In the genomic region with DNA sequence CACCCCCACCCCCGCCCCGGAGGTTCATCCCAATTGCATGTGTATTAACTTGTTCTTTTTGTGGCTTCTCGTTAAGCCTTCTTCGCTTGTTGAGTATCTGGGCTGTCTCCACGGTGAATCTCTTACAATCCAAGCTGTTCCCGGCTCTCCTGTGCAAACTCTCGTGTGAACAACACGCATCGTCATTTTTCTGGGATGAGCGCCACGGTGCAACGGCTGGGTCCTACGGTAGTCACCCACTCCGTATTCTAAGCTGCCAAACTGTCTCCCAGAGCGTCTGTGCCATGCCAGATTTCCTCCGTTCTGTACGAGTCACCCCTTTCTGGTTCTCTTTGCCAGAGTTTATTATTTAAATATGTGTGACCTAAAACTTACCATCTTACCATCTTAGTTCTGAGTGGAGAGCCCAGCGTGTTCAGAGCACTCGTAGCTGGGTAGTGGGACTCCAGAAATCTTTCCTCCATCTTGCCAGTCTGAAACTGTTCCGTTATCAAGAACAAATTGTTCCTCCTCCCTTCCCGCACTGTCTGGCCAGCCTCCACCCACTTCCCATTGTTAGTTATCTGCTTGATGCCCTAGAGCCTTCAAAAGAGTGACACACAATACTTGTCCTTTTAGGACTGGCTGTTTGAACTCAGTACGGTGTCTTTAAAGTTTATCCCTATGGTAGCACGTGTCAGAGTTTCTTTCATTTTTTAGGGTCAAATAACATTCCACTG, we compare ENCODE assay signal across 9 mouse cellular contexts.
DNase-seq lines count a peak whose midpoint lies in the region; ATAC-seq and TF ChIP-seq lines count a peak whose summit lies in the region.
"Had no signal": no experiment of that assay in that cellular context is flagged by ENCODE, and none has a peak within 500 bp of the region (broad histone marks: within the 10 kb centered on the region; RNA-seq: fewer than 3 reads in every experiment).

No protein-coding gene starts in this region.

- no peak overlapping the region for H3K27ac ChIP-seq in hindbrain, postnatal 0 days
- H3K27ac ChIP-seq in hindbrain, embryonic 14.5 days = no peak overlapping the region
- no peak overlapping the region for H3K27ac ChIP-seq in liver, embryonic 11.5 days (ENCODE audit: low read depth, low read length)
- no peak overlapping the region for H3K27ac ChIP-seq in kidney, embryonic 15.5 days
- H3K27ac ChIP-seq: limb, embryonic 12.5 days had no signal

- DNase-seq in hindbrain, postnatal 0 days (ENCODE audit: low spot score) = peak; percentile 58
- DNase-seq in hindbrain, embryonic 14.5 days (ENCODE audit: low spot score) = no peak
- DNase-seq in frontal cortex, postnatal 10 days (ENCODE audit: low spot score in 2 of 2) = peak; percentile 59 to 80
- peak; percentile 75 to 85 for DNase-seq in left cerebral cortex, postnatal 10 days (ENCODE audit: extremely low spot score in 1 of 2, low spot score in 2 of 2)
- DNase-seq in right cerebral cortex, postnatal 25 days = peak; percentile 86
- no peak for DNase-seq in liver, embryonic 11.5 days (ENCODE audit: low spot score)

- intact Hi-C loops in left cerebral cortex, postnatal 10 days (cut with DNase I) = no loop called here

- H3K9ac ChIP-seq in hindbrain, postnatal 0 days (replicated peaks; ENCODE audit: low read length) = no peak overlapping the region
- H3K9ac ChIP-seq in hindbrain, embryonic 14.5 days = no peak overlapping the region
- no peak overlapping the region for H3K9ac ChIP-seq in liver, embryonic 11.5 days (ENCODE audit: low read depth, low read length)
- no peak overlapping the region for H3K9ac ChIP-seq in kidney, embryonic 15.5 days
- H3K9ac ChIP-seq: limb, embryonic 12.5 days had no signal

- H3K4me3 ChIP-seq in hindbrain, postnatal 0 days (ENCODE audit: low read length) = no peak overlapping the region
- H3K4me3 ChIP-seq in hindbrain, embryonic 14.5 days (replicated peaks; ENCODE audit: low read length) = no peak overlapping the region
- no peak overlapping the region for H3K4me3 ChIP-seq in liver, embryonic 11.5 days (ENCODE audit: low read depth, low read length)
- no peak overlapping the region for H3K4me3 ChIP-seq in kidney, embryonic 15.5 days (replicated peaks)
- H3K4me3 ChIP-seq: limb, embryonic 12.5 days had no signal

- no peaks in the 10 kb centered on the region for H3K36me3 ChIP-seq in hindbrain, postnatal 0 days (ENCODE audit: insufficient read depth, low read length)
- no peaks in the 10 kb centered on the region for H3K36me3 ChIP-seq in hindbrain, embryonic 14.5 days (replicated peaks; ENCODE audit: control insufficient read depth, insufficient read depth)
- H3K36me3 ChIP-seq in liver, embryonic 11.5 days (ENCODE audit: control insufficient read depth, insufficient read depth, low read length) = no peaks in the 10 kb centered on the region
- no peaks in the 10 kb centered on the region for H3K36me3 ChIP-seq in kidney, embryonic 15.5 days
- H3K36me3 ChIP-seq: limb, embryonic 12.5 days had no signal

- WGBS in hindbrain, postnatal 0 days = 64% methylated on average over 23 of the region's 23 CpGs
- 81% methylated on average over 23 of the region's 23 CpGs for WGBS in hindbrain, embryonic 14.5 days
- WGBS in liver, embryonic 11.5 days = 76% methylated on average over 23 of the region's 23 CpGs
- 90% methylated on average over 23 of the region's 23 CpGs for WGBS in kidney, embryonic 15.5 days

- no peaks in the 10 kb centered on the region for H3K4me1 ChIP-seq in hindbrain, postnatal 0 days (ENCODE audit: insufficient read depth, low read length)
- no peaks in the 10 kb centered on the region for H3K4me1 ChIP-seq in hindbrain, embryonic 14.5 days (replicated peaks; ENCODE audit: control insufficient read depth, insufficient read depth, low read length)
- H3K4me1 ChIP-seq in liver, embryonic 11.5 days (replicated peaks; ENCODE audit: control insufficient read depth, insufficient read depth, low read length) = no peaks in the 10 kb centered on the region
- no peaks in the 10 kb centered on the region for H3K4me1 ChIP-seq in kidney, embryonic 15.5 days
- H3K4me1 ChIP-seq: limb, embryonic 12.5 days had no signal

- TF ChIP-seq CTCF in hindbrain, postnatal 0 days (IDR thresholded peaks at IDR 0.05; ENCODE audit: low read depth) = no peak

- H3K27me3 ChIP-seq in hindbrain, postnatal 0 days (ENCODE audit: insufficient read depth, low read length) = no peaks in the 10 kb centered on the region
- no peaks in the 10 kb centered on the region for H3K27me3 ChIP-seq in hindbrain, embryonic 14.5 days (ENCODE audit: control insufficient read depth, insufficient read depth, low read length)
- no peaks in the 10 kb centered on the region for H3K27me3 ChIP-seq in liver, embryonic 11.5 days (replicated peaks; ENCODE audit: control insufficient read depth, insufficient read depth, low read length)
- H3K27me3 ChIP-seq in kidney, embryonic 15.5 days = no peaks in the 10 kb centered on the region
- H3K27me3 ChIP-seq: limb, embryonic 12.5 days had no signal

- peak; percentile 67; the same call in 1 of the 2 replicates for ATAC-seq in hindbrain, postnatal 0 days
- no peak for ATAC-seq in hindbrain, embryonic 14.5 days (ENCODE audit: low FRiP score)
- ATAC-seq in megakaryocyte, adult 5-6 weeks (ENCODE audit: poor library complexity, severe bottlenecking) = no peak
- no peak for ATAC-seq in liver, embryonic 11.5 days (replicated peaks; ENCODE audit: low FRiP score)
- ATAC-seq in kidney, embryonic 15.5 days (replicated peaks; ENCODE audit: low FRiP score) = no peak

- H3K4me2 ChIP-seq in hindbrain, postnatal 0 days (ENCODE audit: low read depth, low read length) = peak overlapping the region; percentile 21; the same call in 1 of the 2 replicates
- H3K4me2 ChIP-seq in hindbrain, embryonic 14.5 days (replicated peaks) = no peak overlapping the region
- H3K4me2 ChIP-seq in liver, embryonic 11.5 days = no peak overlapping the region
- H3K4me2 ChIP-seq in kidney, embryonic 15.5 days = no peak overlapping the region
- H3K4me2 ChIP-seq: limb, embryonic 12.5 days had no signal

- no peaks in the 10 kb centered on the region for H3K9me3 ChIP-seq in hindbrain, postnatal 0 days (ENCODE audit: low read length)
- no peaks in the 10 kb centered on the region for H3K9me3 ChIP-seq in hindbrain, embryonic 14.5 days (ENCODE audit: control insufficient read depth, low read length)
- H3K9me3 ChIP-seq in liver, embryonic 11.5 days (ENCODE audit: control insufficient read depth, low read length) = no peaks in the 10 kb centered on the region
- H3K9me3 ChIP-seq in kidney, embryonic 15.5 days (replicated peaks) = no peaks in the 10 kb centered on the region
- H3K9me3 ChIP-seq: limb, embryonic 12.5 days had no signal

Comparison
In these comparisons a context has a peak if more than half of its experiments do, and no peak if none do; other contexts are left out.
1. DNase-seq: peak in hindbrain, postnatal 0 days (single experiment), frontal cortex, postnatal 10 days (2 of 2), left cerebral cortex, postnatal 10 days (2 of 2) and right cerebral cortex, postnatal 25 days (single experiment); none in hindbrain, embryonic 14.5 days (single experiment) and liver, embryonic 11.5 days (single experiment).